In the genomic region with DNA sequence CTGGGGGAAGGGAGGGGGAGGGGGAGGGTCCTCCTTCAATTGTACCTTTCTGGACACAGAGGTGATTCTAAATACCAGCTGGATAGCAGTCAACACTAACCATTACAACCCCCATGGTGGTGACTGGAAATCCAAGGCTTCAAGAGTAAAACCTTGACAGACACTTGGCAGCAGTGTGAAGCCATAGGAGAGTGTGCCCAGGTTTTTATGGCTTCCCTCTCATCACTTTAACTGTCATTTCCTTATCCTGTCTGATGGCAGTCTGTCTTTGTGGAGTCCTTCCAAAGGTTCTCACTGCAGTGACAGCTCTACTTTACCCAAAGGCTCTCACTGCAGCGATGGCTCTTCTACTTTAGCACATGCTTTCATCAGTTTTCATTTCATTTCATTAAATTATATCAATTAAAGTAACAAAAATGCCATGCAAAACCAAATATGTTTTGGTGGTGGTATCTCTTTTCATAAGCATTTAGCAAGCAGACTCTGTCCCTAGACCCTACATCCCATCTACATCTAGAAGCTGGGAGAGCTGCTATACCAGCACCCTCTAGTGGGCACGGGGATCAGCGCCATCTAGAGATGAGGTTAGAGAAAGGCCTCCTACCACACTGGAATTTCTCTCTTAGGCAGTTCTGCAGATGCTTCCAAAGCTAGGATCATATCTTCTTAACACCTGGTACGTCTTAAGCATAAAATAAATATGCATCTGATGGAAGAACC, we compare ENCODE assay signal across 8 mouse cellular contexts. TPM values are rescaled to one million over a fixed set of nuclear protein-coding genes. Genes with fewer than 3 reads are reported as not detected.
A peak's percentile ranks its signal among the peaks of the same experiment; 100 is the strongest.
DNase-seq lines count a peak whose midpoint lies in the region; ATAC-seq lines count a peak whose summit lies in the region.

No protein-coding gene starts in this region.

- H3K27ac ChIP-seq in heart, embryonic 11.5 days (ENCODE audit: low read depth, low read length), result no peak overlapping the region
- no peak overlapping the region for H3K27ac ChIP-seq in forebrain, embryonic 11.5 days (ENCODE audit: low read depth, low read length)

- ATAC-seq in heart, embryonic 11.5 days (replicated peaks; ENCODE audit: insufficient number of reproducible peaks, low FRiP score, low TSS enrichment), result no peak
- no peak for ATAC-seq in forebrain, embryonic 11.5 days (replicated peaks; ENCODE audit: low FRiP score)

- H3K4me2 ChIP-seq in heart, embryonic 11.5 days, result no peak overlapping the region
- H3K4me2 ChIP-seq in forebrain, embryonic 11.5 days (ENCODE audit: low read depth, low read length, severe bottlenecking), result no peak overlapping the region

- H3K4me1 ChIP-seq in heart, embryonic 11.5 days (ENCODE audit: control insufficient read depth, insufficient read depth, low read length), result peaks cover 4% of the 10 kb centered on the region; the same call in 1 of the 2 replicates
- H3K4me1 ChIP-seq in forebrain, embryonic 11.5 days (replicated peaks; ENCODE audit: control insufficient read depth, insufficient read depth, low read length), result no peaks in the 10 kb centered on the region; the same call in 1 of the 2 replicates

- WGBS in heart, embryonic 11.5 days (ENCODE audit: insufficient replicate concordance), result 27% methylated on average over 4 of the region's 4 CpGs
- WGBS in forebrain, embryonic 11.5 days, result 42% methylated on average over 4 of the region's 4 CpGs

- no peak overlapping the region for H3K9ac ChIP-seq in heart, embryonic 11.5 days (ENCODE audit: low read depth, low read length)
- H3K9ac ChIP-seq in forebrain, embryonic 11.5 days (ENCODE audit: low read length), result no peak overlapping the region

- no peak overlapping the region for H3K4me3 ChIP-seq in heart, embryonic 11.5 days (ENCODE audit: low read depth, low read length)
- no peak overlapping the region for H3K4me3 ChIP-seq in forebrain, embryonic 11.5 days (ENCODE audit: low read depth, low read length)

- peak; percentile 91 for DNase-seq in heart, adult 11 months
- DNase-seq in B cell, adult 2 months, result peak; percentile 55 to 64
- DNase-seq in adrenal gland, postnatal 14 days, result peak; percentile 80
- DNase-seq in forebrain, embryonic 11.5 days (ENCODE audit: low spot score), result peak; percentile 63
- DNase-seq in kidney, postnatal 36 days, result peak; percentile 55 to 83
- peak; percentile 78 for DNase-seq in lung, postnatal 14 days
- DNase-seq in splenic B cell, adult 2 months (ENCODE audit: low read depth, low spot score), result peak; percentile 67

- no peaks in the 10 kb centered on the region for H3K27me3 ChIP-seq in heart, embryonic 11.5 days (ENCODE audit: control insufficient read depth, insufficient read depth, low read length)
- H3K27me3 ChIP-seq in forebrain, embryonic 11.5 days (ENCODE audit: control insufficient read depth, insufficient read depth, low read length), result no peaks in the 10 kb centered on the region
- H3K27me3 ChIP-seq in splenic B cell, adult 2 months (ENCODE audit: control insufficient read depth, insufficient read depth, low read length, poor library complexity, severe bottlenecking), result no peaks in the 10 kb centered on the region

- H3K9me3 ChIP-seq in heart, embryonic 11.5 days (replicated peaks; ENCODE audit: control insufficient read depth, low read length), result no peaks in the 10 kb centered on the region
- H3K9me3 ChIP-seq in forebrain, embryonic 11.5 days (ENCODE audit: control insufficient read depth, low read length), result no peaks in the 10 kb centered on the region

- no peaks in the 10 kb centered on the region for H3K36me3 ChIP-seq in heart, embryonic 11.5 days (ENCODE audit: control insufficient read depth, insufficient read depth, low read length)
- no peaks in the 10 kb centered on the region for H3K36me3 ChIP-seq in forebrain, embryonic 11.5 days (ENCODE audit: control insufficient read depth, insufficient read depth, low read length)
- H3K36me3 ChIP-seq in splenic B cell, adult 2 months (ENCODE audit: control insufficient read depth, insufficient read depth, low read length, poor library complexity, severe bottlenecking), result no peaks in the 10 kb centered on the region

RNA-seq across cellular contexts. Expression of a gene that starts 50.0 kb away (rescaled TPM):
- 34.0 and 40.8 TPM in 2 replicates for polyA plus RNA-seq in heart, embryonic 11.5 days (2014; fragmentation: Nextera tagmentation; extraction: Ambion mirVana)
- total RNA-seq in adrenal gland, postnatal 14 days (2021), result 49.5 and 56.7 TPM in 2 replicates
- polyA plus RNA-seq in forebrain, embryonic 11.5 days (2014; fragmentation: Nextera tagmentation; extraction: Ambion mirVana), result 34.0 and 44.6 TPM in 2 replicates
